Mouse (Mus musculus): Measurements from ENCODE around the gene Egfl8. TPM values are rescaled to one million over a fixed set of nuclear protein-coding genes. Genes with fewer than 3 reads are reported as not detected.

The Egfl8 gene
- polyA plus RNA-seq, 1 experiment from 2014 or later, result 3.4 TPM

GRCm38 (mm10) chr17:34568421-34568820, 47.4 kb downstream of the Egfl8 start:
- Histone ChIP-seq H3K27ac (no peak overlapping the region), H3K36me3 (no peaks in the 10 kb centered on the region), H3K9ac (replicated peaks) (no peak overlapping the region), H3K9me3 (no peaks in the 10 kb centered on the region), H3K4me3 (replicated peaks) (no peak overlapping the region), H3K4me1 (replicated peaks) (peaks cover 20% of the 10 kb centered on the region), H3K4me2 (no peak overlapping the region), H3K27me3 (peaks cover 6% of the 10 kb centered on the region; the same call in 1 of the 2 replicates)
- WGBS, result 80% methylated on average over 13 of the region's 13 CpGs
- ATAC-seq (ENCODE audit: insufficient number of reproducible peaks, insufficient read depth, low FRiP score, low TSS enrichment, low read depth), result no peak

DNA sequence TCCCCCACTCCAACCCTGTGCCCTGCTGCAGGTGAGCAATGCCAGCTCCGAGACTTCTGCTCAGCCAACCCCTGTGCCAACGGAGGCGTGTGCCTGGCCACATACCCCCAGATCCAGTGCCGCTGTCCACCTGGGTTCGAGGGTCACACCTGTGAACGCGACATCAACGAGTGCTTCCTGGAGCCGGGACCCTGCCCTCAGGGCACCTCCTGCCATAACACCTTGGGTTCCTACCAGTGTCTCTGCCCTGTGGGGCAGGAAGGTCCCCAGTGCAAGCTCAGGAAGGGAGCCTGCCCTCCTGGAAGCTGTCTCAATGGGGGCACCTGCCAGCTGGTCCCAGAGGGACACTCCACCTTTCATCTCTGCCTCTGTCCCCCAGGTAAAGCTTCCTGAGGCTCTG, 48.5 kb downstream of the Egfl8 start:
- peaks cover 20% of the 10 kb centered on the region for H3K4me1 ChIP-seq (replicated peaks)
- no peak overlapping the region for H3K27ac ChIP-seq
- no peak overlapping the region for H3K4me2 ChIP-seq
- no peak overlapping the region for H3K4me3 ChIP-seq (replicated peaks)
- 58% methylated on average over 9 of the region's 9 CpGs for WGBS
- peaks cover 6% of the 10 kb centered on the region; the same call in 1 of the 2 replicates for H3K27me3 ChIP-seq
- ATAC-seq (ENCODE audit: insufficient number of reproducible peaks, insufficient read depth, low FRiP score, low TSS enrichment, low read depth), result no peak
- no peaks in the 10 kb centered on the region for H3K9me3 ChIP-seq
- no peaks in the 10 kb centered on the region for H3K36me3 ChIP-seq
- no peak overlapping the region for H3K9ac ChIP-seq (replicated peaks)

DNA sequence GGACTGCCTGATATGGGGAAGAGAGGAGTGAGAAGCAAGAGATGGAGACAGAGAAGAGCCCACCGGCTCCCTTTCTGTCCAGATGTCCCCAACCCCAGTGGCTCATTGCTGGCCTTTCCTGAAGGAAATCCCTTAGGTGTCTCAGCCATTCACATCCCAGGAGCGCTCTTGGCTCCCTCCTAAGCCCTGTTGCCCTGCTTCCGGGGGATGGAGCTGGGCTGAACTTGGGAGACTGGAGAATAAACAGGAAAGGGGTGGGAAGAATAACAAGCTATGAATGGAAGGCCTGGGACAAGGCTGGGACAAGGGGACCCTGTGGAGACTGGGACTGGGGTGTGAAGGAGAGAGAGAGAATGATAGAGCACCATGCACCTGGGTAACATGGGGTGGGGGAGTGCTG, 51.0 kb downstream of the Egfl8 start:
- H3K4me1 ChIP-seq (replicated peaks), result peaks cover 23% of the 10 kb centered on the region
- peaks cover 6% of the 10 kb centered on the region; the same call in 1 of the 2 replicates for H3K27me3 ChIP-seq
- no peak overlapping the region; the same call in 1 of the 2 replicates for H3K4me3 ChIP-seq (replicated peaks)
- ATAC-seq (ENCODE audit: insufficient number of reproducible peaks, insufficient read depth, low FRiP score, low TSS enrichment, low read depth), result no peak
- peak overlapping the region; percentile 47; the same call in 1 of the 2 replicates for H3K27ac ChIP-seq
- 33% methylated on average over 3 of the region's 3 CpGs for WGBS
- H3K9ac ChIP-seq (replicated peaks), result 0 out of 2 replicates have a peak overlapping the region, but pooled peaks have one; percentile 47
- no peaks in the 10 kb centered on the region for H3K36me3 ChIP-seq
- no peaks in the 10 kb centered on the region for H3K9me3 ChIP-seq
- H3K4me2 ChIP-seq, result peak overlapping the region; percentile 37

- Histone ChIP-seq H3K36me3 (no peaks in the 10 kb centered on the region), H3K27ac (peak within 1 kb of the TSS; percentile 47; the same call in 1 of the 2 replicates), H3K4me3 (replicated peaks) (no peak within 1 kb of the TSS; the same call in 1 of the 2 replicates), H3K4me2 (peak within 1 kb of the TSS; percentile 37), H3K9ac (replicated peaks) (peak within 1 kb of the TSS; percentile 47), H3K9me3 (no peaks in the 10 kb centered on the region), H3K27me3 (peaks cover 6% of the 10 kb centered on the region; the same call in 1 of the 2 replicates), H3K4me1 (replicated peaks) (peaks cover 23% of the 10 kb centered on the region)
- ATAC-seq (ENCODE audit: insufficient number of reproducible peaks, insufficient read depth, low FRiP score, low TSS enrichment, low read depth), result no peak
- WGBS, result 4% methylated on average over 6 of the region's 6 CpGs
Observed at GRCm38 (mm10) chr17:34564003-34564421, 51.8 kb downstream of the Egfl8 start, which contains the start of gene Notch4. TSS of gene Notch4 (plus strand) at chr17:34564268.

GRCm38 (mm10) chr17:34563354-34563753, 52.4 kb downstream of the Egfl8 start:
- no peak for ATAC-seq (ENCODE audit: insufficient number of reproducible peaks, insufficient read depth, low FRiP score, low TSS enrichment, low read depth)
- no peak overlapping the region for H3K27ac ChIP-seq
- no peak overlapping the region for H3K4me3 ChIP-seq (replicated peaks)
- WGBS, result 64% methylated on average over 11 of the region's 11 CpGs
- H3K4me1 ChIP-seq (replicated peaks), result peaks cover 23% of the 10 kb centered on the region
- H3K9me3 ChIP-seq, result no peaks in the 10 kb centered on the region
- H3K4me2 ChIP-seq, result no peak overlapping the region
- H3K36me3 ChIP-seq, result no peaks in the 10 kb centered on the region
- H3K9ac ChIP-seq (replicated peaks), result no peak overlapping the region
- peaks cover 6% of the 10 kb centered on the region; the same call in 1 of the 2 replicates for H3K27me3 ChIP-seq

Other genes starting within 250 kb of the Egfl8 start
- not detected in 2 replicates for gene Btnl1, start 238.8 kb downstream of the Egfl8 start, polyA plus RNA-seq (2016; fragmentation: Nextera tagmentation; extraction: Ambion mirVana)
- gene BC051142, start 217.2 kb downstream of the Egfl8 start, polyA plus RNA-seq (2016; fragmentation: Nextera tagmentation; extraction: Ambion mirVana), result 0.40 and 1.3 TPM in 2 replicates
- gene Btnl4, start 138.7 kb downstream of the Egfl8 start, polyA plus RNA-seq (2016; fragmentation: Nextera tagmentation; extraction: Ambion mirVana), result not detected in 2 replicates
- not detected in 2 replicates for gene Btnl6, start 98.6 kb downstream of the Egfl8 start, polyA plus RNA-seq (2016; fragmentation: Nextera tagmentation; extraction: Ambion mirVana)
- gene Notch4, start 51.7 kb downstream of the Egfl8 start, polyA plus RNA-seq (2016; fragmentation: Nextera tagmentation; extraction: Ambion mirVana), result 4.9 and 6.3 TPM in 2 replicates
- gene Gpsm3, start 26.2 kb downstream of the Egfl8 start, polyA plus RNA-seq (2016; fragmentation: Nextera tagmentation; extraction: Ambion mirVana), result 2.6 and 3.8 TPM in 2 replicates
- gene Pbx2, start 24.7 kb downstream of the Egfl8 start, polyA plus RNA-seq (2016; fragmentation: Nextera tagmentation; extraction: Ambion mirVana), result 24.6 and 26.6 TPM in 2 replicates
- 2.8 and 3.5 TPM in 2 replicates for gene Ager, start 18.1 kb downstream of the Egfl8 start, polyA plus RNA-seq (2016; fragmentation: Nextera tagmentation; extraction: Ambion mirVana)
- gene Rnf5, start 12.3 kb downstream of the Egfl8 start, polyA plus RNA-seq (2016; fragmentation: Nextera tagmentation; extraction: Ambion mirVana), result 143 and 145 TPM in 2 replicates
- 50.5 and 53.4 TPM in 2 replicates for gene Agpat1, start 11.7 kb downstream of the Egfl8 start, polyA plus RNA-seq (2016; fragmentation: Nextera tagmentation; extraction: Ambion mirVana)
- 15.9 and 17.6 TPM in 2 replicates for gene Ppt2, start 12.5 kb upstream of the Egfl8 start, polyA plus RNA-seq (2016; fragmentation: Nextera tagmentation; extraction: Ambion mirVana)
- 0.20 and 0.28 TPM in 2 replicates for gene Prrt1, start 13.6 kb upstream of the Egfl8 start, polyA plus RNA-seq (2016; fragmentation: Nextera tagmentation; extraction: Ambion mirVana)
- gene Fkbpl, start 28.8 kb upstream of the Egfl8 start, polyA plus RNA-seq (2016; fragmentation: Nextera tagmentation; extraction: Ambion mirVana), result 14.0 and 19.5 TPM in 2 replicates
- 94.8 and 103 TPM in 2 replicates for gene Atf6b, start 31.2 kb upstream of the Egfl8 start, polyA plus RNA-seq (2016; fragmentation: Nextera tagmentation; extraction: Ambion mirVana)
- gene Tnxb, start 54.6 kb upstream of the Egfl8 start, polyA plus RNA-seq (2016; fragmentation: Nextera tagmentation; extraction: Ambion mirVana), result not detected in 2 replicates
- not detected in 2 replicates for gene C4b, start 127.9 kb upstream of the Egfl8 start, polyA plus RNA-seq (2016; fragmentation: Nextera tagmentation; extraction: Ambion mirVana)
- not detected in 2 replicates for gene Cyp21a1, start 188.6 kb upstream of the Egfl8 start, polyA plus RNA-seq (2016; fragmentation: Nextera tagmentation; extraction: Ambion mirVana)
- gene Stk19, start 221.0 kb upstream of the Egfl8 start, polyA plus RNA-seq (2016; fragmentation: Nextera tagmentation; extraction: Ambion mirVana), result 24.9 and 26.2 TPM in 2 replicates
- 70.8 and 81.7 TPM in 2 replicates for gene Dxo, start 221.0 kb upstream of the Egfl8 start, polyA plus RNA-seq (2016; fragmentation: Nextera tagmentation; extraction: Ambion mirVana)
- 58.3 and 65.7 TPM in 2 replicates for gene Skiv2l, start 234.2 kb upstream of the Egfl8 start, polyA plus RNA-seq (2016; fragmentation: Nextera tagmentation; extraction: Ambion mirVana)
- gene Nelfe, start 234.4 kb upstream of the Egfl8 start, polyA plus RNA-seq (2016; fragmentation: Nextera tagmentation; extraction: Ambion mirVana), result 125 and 134 TPM in 2 replicates
- 1.4 and 3.0 TPM in 2 replicates for gene Cfb, start 246.5 kb upstream of the Egfl8 start, polyA plus RNA-seq (2016; fragmentation: Nextera tagmentation; extraction: Ambion mirVana)

Data from limb, embryonic 12.5 days (tissue).